Mouse (Mus musculus) fibroblast of lung, adult 2 months (primary cell): Measurements from ENCODE around the gene Pxmp2.

Experiments used
- DNase-seq: peaks from one replicate; pipeline ENCODE4 v3.0.0-alpha.2; 2011; ENCODE audit warnings: low read depth

Gene Pxmp2

DNA sequence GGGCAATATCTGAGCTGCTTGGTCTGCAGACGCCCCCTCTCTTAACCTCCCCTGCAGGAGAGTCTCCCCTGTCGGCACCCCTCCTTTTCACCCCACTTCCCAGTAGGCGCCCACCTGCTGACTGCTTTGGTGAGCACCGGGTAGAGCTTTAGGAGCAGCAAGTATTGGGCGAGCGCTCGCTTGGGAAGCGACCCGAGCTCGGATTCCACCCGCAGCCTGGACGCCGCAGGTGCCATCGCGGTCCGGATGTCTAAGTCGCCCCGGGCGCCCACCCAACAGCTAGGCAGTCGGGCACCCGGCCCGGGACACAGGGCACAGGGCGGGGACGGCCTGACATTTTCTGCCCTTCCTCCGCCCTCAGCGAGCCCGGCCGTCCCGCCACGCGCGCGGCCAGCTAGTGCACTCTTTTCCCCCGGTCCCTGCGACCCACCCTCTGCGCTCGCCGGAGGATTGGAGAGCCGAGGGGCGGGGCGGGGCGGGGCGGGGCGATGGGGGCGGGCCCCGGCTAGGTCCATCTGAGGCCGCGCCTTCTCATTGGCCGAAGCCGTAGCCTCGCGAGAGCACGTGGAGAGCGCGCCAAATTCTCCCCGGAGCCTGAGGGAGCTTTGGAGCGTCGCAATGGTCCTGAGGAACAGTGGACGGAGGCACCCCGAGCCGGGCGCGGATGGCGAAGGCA lies at the start of gene Pxmp2, which contains the start of gene Pole:
Gene Pxmp2, minus strand, starts transcription at position 417 of the 676 bp plus-strand sequence.
Gene Pole, plus strand, starts transcription at position 537 of the 676 bp plus-strand sequence.
- DNase-seq: peak; percentile 60

DNA sequence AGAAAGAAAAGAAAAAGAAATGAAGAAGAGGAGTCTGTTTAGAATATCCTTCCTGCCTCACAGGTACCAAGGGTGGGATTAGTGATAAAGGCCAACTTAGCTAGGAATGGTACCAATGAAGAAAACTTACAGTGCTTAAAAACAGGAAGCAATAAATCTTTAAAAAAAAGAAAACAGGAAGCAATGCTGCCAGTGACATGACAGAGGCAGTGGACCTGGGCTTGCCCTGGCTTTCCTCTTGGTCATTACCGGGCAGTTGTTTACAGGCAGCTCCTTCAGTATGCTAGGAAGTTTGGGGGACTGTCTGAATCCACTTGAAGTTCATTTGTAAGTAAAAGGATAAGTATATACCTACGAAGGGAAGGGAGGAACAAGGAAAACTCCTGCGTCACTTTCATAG lies 44.5 kb upstream of the Pxmp2 start:
- no peak for DNase-seq

DNA sequence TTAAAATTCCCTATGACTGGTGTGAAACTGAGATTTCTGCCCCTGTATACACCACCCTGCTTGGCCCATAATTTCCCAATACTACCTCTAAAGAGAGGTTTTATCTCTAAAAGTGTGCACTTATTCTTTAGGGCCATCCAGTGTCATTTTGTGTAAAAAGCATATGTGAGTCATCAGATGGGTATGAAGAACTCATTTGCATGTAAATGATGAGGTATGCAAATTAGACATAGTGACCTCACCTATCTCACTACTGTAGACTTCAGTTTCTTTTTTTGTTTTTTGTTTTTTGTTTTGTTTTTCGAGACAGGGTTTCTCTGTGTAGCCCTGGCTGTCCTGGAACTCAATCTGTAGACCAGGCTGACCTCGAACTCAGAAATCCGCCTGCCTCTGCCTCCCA lies 27.1 kb upstream of the Pxmp2 start:
- no peak for DNase-seq

DNA sequence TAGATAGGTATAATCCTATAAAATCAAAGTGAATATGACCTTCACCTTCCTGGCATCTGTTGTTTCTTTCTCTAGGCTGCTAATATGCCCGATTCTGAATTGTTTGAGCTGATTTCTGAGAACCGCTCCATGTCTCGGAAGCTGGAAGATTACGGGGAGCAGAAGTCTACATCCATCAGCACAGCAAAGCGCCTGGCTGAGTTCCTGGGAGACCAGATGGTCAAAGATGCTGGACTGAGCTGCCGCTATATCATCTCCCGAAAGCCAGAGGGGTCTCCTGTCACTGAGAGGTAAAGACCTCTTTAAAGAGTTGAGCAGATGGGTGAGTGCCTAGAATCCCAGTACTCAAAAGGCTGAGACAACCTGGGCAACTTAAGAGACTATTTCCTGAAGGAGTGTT lies 22.9 kb upstream of the Pxmp2 start:
- DNase-seq: no peak

GRCm38 (mm10) chr5:110300591-110300990 lies 14.6 kb upstream of the Pxmp2 start:
- DNase-seq: no peak

DNA sequence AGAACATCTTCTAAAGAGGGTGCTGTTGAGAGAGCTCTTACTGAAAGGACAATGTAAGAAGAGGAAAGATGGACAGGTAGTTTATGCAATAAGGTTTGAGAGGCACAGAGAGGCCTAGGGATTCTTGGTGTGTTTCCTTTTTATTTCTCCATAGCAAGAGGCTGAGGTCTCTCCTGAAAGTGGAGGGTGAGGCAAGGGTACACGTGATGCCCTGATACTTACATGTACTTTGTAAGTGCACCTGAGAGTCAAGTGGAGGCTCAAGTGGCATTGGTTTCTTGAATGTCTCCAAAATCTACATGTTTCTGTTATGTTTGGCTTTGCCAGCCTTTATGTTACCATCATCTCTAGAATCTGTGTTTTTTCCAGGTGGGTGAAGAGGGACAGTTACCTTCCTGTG lies 10.7 kb upstream of the Pxmp2 start:
- DNase-seq: no peak

DNA sequence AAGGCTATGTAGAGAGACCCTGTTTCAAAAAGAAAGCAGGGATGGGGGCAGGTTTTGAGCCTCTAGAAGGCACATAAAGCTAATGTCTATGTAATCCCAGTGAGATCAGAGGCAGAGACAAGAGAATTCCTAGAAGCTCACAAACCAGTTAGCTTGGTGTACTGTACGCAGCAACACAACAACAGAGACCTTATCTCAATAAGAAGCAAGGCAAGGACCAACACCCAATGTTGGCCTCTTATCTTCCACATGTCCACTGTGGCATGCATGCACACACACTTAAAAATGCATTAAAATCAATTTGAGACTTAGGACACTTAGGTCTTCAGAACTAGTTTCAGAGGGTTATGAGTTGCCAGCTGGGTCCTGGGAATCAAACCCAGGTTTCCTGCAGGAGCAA lies 5.7 kb upstream of the Pxmp2 start:
- DNase-seq: no peak

- DNase-seq: no peak
These were observed 1.1 kb upstream of the Pxmp2 start for GRCm38 (mm10) chr5:110287084-110287475.

DNA sequence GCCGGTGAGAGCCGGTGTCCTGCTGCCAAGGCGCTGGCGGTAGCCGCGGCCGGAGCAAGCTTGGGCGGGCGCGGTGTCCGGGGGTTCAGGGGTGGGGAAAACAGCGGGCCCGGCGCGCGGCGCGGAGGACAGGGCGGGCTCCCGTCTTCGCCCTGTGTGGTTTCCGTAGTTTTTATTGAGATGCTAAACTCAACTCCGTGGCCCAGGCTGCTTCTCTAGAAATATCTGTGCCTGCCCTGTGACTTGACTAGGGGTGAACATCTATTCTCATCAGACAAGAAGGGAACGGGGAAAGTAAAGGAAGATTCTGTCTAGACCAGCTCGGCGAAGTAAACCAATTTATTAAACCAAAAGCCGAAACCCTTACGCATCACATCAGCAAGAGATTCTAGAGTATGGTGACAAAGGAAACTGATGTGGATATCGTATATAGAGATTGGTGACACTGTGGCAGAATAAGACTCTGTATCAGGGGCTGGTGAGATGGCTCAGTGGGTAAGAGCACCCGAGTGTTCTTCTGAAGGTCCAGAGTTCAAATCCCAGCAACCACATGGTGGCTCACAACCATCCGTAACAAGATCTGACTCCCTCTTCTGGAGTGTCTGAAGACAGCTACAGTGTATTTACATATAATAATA lies 579 bp upstream of the Pxmp2 start:
- DNase-seq: no peak

DNA sequence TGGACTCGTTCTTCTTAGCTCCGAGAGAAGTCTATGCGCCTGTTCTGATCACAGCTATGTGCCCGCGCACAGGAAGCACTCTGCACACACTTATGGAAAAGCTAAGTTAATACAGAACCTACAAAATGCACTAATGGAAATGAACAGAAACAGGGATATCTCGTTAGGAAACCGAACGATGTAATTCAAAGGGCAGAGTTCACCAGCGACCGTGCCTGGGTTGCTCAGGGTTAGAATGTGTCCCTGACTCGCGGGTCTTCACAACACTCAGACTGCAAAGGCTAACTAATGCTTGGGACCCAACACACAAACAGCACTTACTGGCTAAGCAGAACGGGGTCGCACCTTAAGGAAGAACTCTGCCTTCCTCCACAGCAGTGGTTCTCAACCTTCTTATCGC lies 830 bp downstream of the Pxmp2 start:
- no peak for DNase-seq

- DNase-seq: no peak
These were observed 1.4 kb downstream of the Pxmp2 start for GRCm38 (mm10) chr5:110284536-110284935.

DNA sequence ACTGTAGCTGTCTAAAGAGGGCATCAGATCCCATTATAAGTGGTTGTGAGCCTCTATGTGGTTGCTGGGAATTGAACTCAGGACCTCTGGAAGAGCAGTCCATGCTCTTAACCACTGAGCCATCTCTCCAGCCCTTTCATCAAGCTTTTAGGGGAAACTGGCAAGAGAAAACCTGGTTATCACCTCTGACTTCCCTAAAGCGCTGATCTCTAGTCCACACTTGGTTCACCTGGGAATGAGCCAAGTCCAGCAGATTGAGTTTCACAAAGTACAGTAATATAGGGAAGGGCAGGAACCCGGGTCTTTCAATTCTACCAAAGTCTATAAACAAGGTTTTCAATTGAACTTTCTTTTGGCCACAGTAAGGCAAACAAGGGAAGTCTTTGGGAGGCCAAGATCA lies 4.0 kb downstream of the Pxmp2 start:
- DNase-seq: no peak

GRCm38 (mm10) chr5:110276910-110277309 lies 9.1 kb downstream of the Pxmp2 start:
- DNase-seq: no peak

DNA sequence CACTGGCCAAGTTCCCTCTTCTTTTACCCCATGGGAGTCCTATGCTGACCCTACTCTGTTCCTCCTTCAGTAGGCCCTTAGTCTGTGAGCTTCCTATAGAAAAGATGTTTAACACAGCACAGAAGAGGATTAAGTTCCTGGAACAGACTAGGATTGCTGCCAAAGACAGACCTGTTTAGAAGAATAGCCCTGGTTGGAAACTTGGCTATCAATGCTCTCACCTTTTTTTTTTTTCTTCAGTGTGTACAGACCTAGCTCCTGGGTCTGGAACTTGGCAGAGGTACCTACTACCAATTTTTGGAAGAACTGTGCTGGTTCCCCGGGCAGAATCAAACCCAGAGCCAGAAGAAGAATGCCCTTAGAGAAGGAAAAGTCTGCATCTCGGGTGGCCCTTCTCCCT lies 9.6 kb downstream of the Pxmp2 start:
- DNase-seq: no peak

GRCm38 (mm10) chr5:110274846-110275245 lies 11.1 kb downstream of the Pxmp2 start:
- DNase-seq: no peak

DNA sequence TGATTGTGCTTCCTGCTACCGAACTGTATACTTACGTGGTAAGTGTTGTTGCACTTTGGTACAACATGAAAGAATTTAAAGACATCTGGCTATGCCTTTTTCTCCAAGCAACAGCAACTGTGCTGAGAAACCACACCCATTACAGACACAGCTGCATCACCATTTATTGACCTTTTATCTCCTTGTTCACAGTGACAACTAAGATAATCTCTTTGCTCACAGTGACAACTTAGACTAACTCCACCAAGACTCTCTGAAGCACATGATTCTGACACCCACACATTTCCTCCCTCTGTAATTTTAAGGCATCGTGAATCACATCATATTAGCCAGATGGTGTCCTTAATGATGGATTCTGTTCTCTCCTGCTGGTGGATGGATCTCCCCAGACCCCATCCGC lies 11.8 kb downstream of the Pxmp2 start:
- DNase-seq: no peak

DNA sequence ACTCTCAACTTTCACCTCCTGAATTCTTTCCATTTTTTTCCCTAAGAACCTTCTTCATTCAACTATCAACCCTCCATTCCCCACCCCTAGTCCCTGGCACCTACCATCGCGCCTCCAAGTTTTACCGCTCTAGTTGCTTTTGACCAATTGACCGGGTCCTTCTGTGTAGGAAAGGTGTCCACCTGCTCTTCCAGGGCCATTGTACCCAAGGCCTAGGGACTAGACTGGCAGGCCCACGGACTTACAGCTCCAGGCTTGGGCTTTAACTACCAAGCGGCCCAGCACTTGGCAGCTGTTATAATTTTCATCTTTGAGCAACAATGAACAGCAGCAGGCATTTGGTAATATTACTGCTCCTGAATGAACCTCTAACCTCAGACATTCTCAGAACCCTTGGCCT lies 15.7 kb downstream of the Pxmp2 start:
- DNase-seq: no peak

GRCm38 (mm10) chr5:110269141-110270101 lies 16.6 kb downstream of the Pxmp2 start, which contains the start of gene Pgam5:
Pgam5 (minus strand) TSS chr5:110269913.
- DNase-seq: peak; percentile 62

GRCm38 (mm10) chr5:110266941-110267340 lies 19.0 kb downstream of the Pxmp2 start:
- DNase-seq: no peak

DNA sequence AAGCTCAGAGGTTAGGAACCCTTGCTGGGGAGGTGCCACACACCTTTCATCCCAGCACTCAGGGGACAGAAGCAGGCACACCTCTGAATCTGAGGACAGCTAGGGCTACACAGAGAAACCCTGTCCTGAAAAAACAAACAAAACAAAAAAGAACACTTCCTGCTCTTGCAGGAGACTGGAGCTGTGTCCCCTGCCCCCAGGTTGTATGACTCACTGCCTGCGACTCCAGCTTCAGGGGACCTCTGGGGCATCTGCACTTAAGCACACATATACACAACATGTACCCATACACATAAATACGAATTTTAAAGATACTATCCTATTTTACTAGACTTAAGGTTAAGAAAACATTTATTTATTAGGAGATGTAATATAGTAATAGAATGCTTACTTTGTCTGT lies 41.9 kb downstream of the Pxmp2 start:
- no peak for DNase-seq

DNA sequence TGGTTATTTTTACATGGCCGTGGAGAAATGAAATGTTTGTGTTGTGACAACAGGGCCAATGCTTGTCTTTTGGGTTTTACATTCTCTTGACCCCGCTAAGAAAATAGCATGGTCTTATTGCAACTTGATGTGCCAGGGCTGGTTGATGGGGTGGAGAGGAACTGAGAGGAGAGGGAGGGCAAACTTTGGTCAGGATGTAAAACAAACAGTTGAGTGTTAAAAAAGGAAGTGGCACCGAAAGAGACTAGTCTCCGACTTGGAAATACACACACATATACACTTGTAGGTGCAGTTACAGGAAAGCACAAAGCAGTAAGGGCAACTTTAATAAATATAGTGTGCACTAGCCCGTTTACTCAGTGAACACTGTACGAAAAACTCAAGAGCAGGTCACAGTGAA lies 53.6 kb downstream of the Pxmp2 start:
- DNase-seq: no peak

DNA sequence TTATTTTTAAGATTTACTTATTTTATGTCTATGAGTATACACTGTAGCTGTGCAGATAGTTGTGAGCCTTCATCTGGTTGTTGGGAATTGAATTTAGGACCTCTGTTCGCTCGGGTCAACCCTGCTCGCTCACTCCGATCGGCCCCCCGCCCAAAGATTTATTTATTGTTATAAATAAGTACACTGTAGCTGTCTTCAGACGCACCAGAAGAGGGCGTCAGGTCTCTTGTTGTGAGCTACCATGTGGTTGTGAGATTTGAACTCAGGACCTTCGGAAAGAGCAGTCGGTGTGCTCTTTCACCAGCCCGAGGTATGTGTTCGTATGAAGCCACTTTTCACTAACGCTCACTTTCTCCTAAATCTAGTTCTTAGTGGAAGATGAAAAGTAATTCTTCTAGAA lies 54.3 kb downstream of the Pxmp2 start:
- DNase-seq: no peak
